Mouse (Mus musculus): ENCODE measurements around the gene Tm4sf1. TPM values are rescaled to one million over a fixed set of nuclear protein-coding genes. Genes with fewer than 3 reads are reported as not detected.
A peak's percentile ranks its signal among the peaks of the same experiment; 100 is the strongest.

Gene Tm4sf1
- polyA plus RNA-seq, 1 experiment from 2014 or later, result 63.4 TPM

GRCm38 (mm10) chr3:57278225-57278624 lies 23.6 kb downstream of the Tm4sf1 start:
- Histone ChIP-seq H3K9me3 (no peaks in the 10 kb centered on the region), H3K27me3 (replicated peaks) (no peaks in the 10 kb centered on the region), H3K4me1 (no peaks in the 10 kb centered on the region), H3K27ac (no peak overlapping the region), H3K36me3 (no peaks in the 10 kb centered on the region), H3K9ac (no peak overlapping the region), H3K4me2 (no peak overlapping the region), H3K4me3 (replicated peaks) (no peak overlapping the region)
- 71% methylated on average over 4 of the region's 4 CpGs for WGBS
- no peak; the same call in 1 of the 2 replicates for ATAC-seq (ENCODE audit: insufficient read depth, low FRiP score, low read depth)

GRCm38 (mm10) chr3:57277453-57277852 lies 24.3 kb downstream of the Tm4sf1 start:
- no peaks in the 10 kb centered on the region for H3K4me1 ChIP-seq
- no peaks in the 10 kb centered on the region for H3K36me3 ChIP-seq
- no peak overlapping the region for H3K4me2 ChIP-seq
- H3K27me3 ChIP-seq (replicated peaks), result no peaks in the 10 kb centered on the region
- no peaks in the 10 kb centered on the region for H3K9me3 ChIP-seq
- 67% methylated on average over 5 of the region's 5 CpGs for WGBS
- no peak overlapping the region for H3K9ac ChIP-seq
- ATAC-seq (ENCODE audit: insufficient read depth, low FRiP score, low read depth), result peak; percentile 76; the same call in 1 of the 2 replicates
- H3K27ac ChIP-seq, result no peak overlapping the region
- H3K4me3 ChIP-seq (replicated peaks), result no peak overlapping the region

GRCm38 (mm10) chr3:57276821-57277220 lies 25.0 kb downstream of the Tm4sf1 start:
- H3K4me1 ChIP-seq, result no peaks in the 10 kb centered on the region
- WGBS, result 65% methylated on average over 3 of the region's 3 CpGs
- no peak for ATAC-seq (ENCODE audit: insufficient read depth, low FRiP score, low read depth)
- H3K9me3 ChIP-seq, result no peaks in the 10 kb centered on the region
- no peak overlapping the region for H3K27ac ChIP-seq
- no peak overlapping the region for H3K4me3 ChIP-seq (replicated peaks)
- H3K36me3 ChIP-seq, result no peaks in the 10 kb centered on the region
- H3K27me3 ChIP-seq (replicated peaks), result no peaks in the 10 kb centered on the region
- no peak overlapping the region for H3K4me2 ChIP-seq
- H3K9ac ChIP-seq, result no peak overlapping the region

GRCm38 (mm10) chr3:57268994-57269393 lies 32.8 kb downstream of the Tm4sf1 start:
- no peak overlapping the region for H3K27ac ChIP-seq
- peak; percentile 50; the same call in 1 of the 2 replicates for ATAC-seq (ENCODE audit: insufficient read depth, low FRiP score, low read depth)
- no peak overlapping the region for H3K4me2 ChIP-seq
- 34% methylated on average over 2 of the region's 2 CpGs for WGBS
- H3K9me3 ChIP-seq, result no peaks in the 10 kb centered on the region
- H3K36me3 ChIP-seq, result no peaks in the 10 kb centered on the region
- no peak overlapping the region for H3K4me3 ChIP-seq (replicated peaks)
- H3K9ac ChIP-seq, result no peak overlapping the region
- no peaks in the 10 kb centered on the region for H3K27me3 ChIP-seq (replicated peaks)
- no peaks in the 10 kb centered on the region for H3K4me1 ChIP-seq

GRCm38 (mm10) chr3:57267559-57268173 lies 34.1 kb downstream of the Tm4sf1 start:
- Histone ChIP-seq H3K36me3 (no peaks in the 10 kb centered on the region), H3K27me3 (replicated peaks) (no peaks in the 10 kb centered on the region), H3K4me1 (no peaks in the 10 kb centered on the region), H3K27ac (no peak overlapping the region), H3K9ac (no peak overlapping the region), H3K9me3 (no peaks in the 10 kb centered on the region), H3K4me2 (no peak overlapping the region), H3K4me3 (replicated peaks) (no peak overlapping the region)
- WGBS, result 33% methylated on average over 6 of the region's 6 CpGs
- ATAC-seq (ENCODE audit: insufficient read depth, low FRiP score, low read depth), result peak; percentile 63

GRCm38 (mm10) chr3:57253041-57253440 lies 48.7 kb downstream of the Tm4sf1 start:
- H3K4me2 ChIP-seq, result no peak overlapping the region
- ATAC-seq (ENCODE audit: insufficient read depth, low FRiP score, low read depth), result no peak
- no peak overlapping the region for H3K9ac ChIP-seq
- no peaks in the 10 kb centered on the region for H3K9me3 ChIP-seq
- H3K27ac ChIP-seq, result no peak overlapping the region
- H3K4me1 ChIP-seq, result no peaks in the 10 kb centered on the region
- 79% methylated on average over 2 of the region's 2 CpGs for WGBS
- H3K27me3 ChIP-seq (replicated peaks), result no peaks in the 10 kb centered on the region
- no peaks in the 10 kb centered on the region for H3K36me3 ChIP-seq
- H3K4me3 ChIP-seq (replicated peaks), result no peak overlapping the region

GRCm38 (mm10) chr3:57252551-57252950 lies 49.2 kb downstream of the Tm4sf1 start:
- H3K9me3 ChIP-seq, result no peaks in the 10 kb centered on the region
- H3K4me1 ChIP-seq, result no peaks in the 10 kb centered on the region
- no peak overlapping the region for H3K27ac ChIP-seq
- no peak overlapping the region for H3K4me2 ChIP-seq
- H3K4me3 ChIP-seq (replicated peaks), result no peak overlapping the region
- H3K9ac ChIP-seq, result no peak overlapping the region
- H3K36me3 ChIP-seq, result no peaks in the 10 kb centered on the region
- H3K27me3 ChIP-seq (replicated peaks), result no peaks in the 10 kb centered on the region
- no peak for ATAC-seq (ENCODE audit: insufficient read depth, low FRiP score, low read depth)

GRCm38 (mm10) chr3:57245242-57245641 lies 56.5 kb downstream of the Tm4sf1 start:
- H3K4me3 ChIP-seq (replicated peaks), result no peak overlapping the region
- H3K9me3 ChIP-seq, result no peaks in the 10 kb centered on the region
- H3K4me1 ChIP-seq, result no peaks in the 10 kb centered on the region
- H3K9ac ChIP-seq, result no peak overlapping the region
- WGBS, result 53% methylated on average over 2 of the region's 2 CpGs
- no peak overlapping the region for H3K27ac ChIP-seq
- H3K27me3 ChIP-seq (replicated peaks), result no peaks in the 10 kb centered on the region
- no peak overlapping the region for H3K4me2 ChIP-seq
- ATAC-seq (ENCODE audit: insufficient read depth, low FRiP score, low read depth), result no peak
- H3K36me3 ChIP-seq, result no peaks in the 10 kb centered on the region

Other genes starting within 250 kb of the Tm4sf1 start
- gene Tm4sf4, start 123.3 kb upstream of the Tm4sf1 start, polyA plus RNA-seq (2015; fragmentation: Nextera tagmentation; extraction: Ambion mirVana), result 23.4 and 29.7 TPM in 2 replicates

Data from stomach, embryonic 15.5 days (tissue).